8 mouse cellular contexts compared by ENCODE assay signal in the genomic region with DNA sequence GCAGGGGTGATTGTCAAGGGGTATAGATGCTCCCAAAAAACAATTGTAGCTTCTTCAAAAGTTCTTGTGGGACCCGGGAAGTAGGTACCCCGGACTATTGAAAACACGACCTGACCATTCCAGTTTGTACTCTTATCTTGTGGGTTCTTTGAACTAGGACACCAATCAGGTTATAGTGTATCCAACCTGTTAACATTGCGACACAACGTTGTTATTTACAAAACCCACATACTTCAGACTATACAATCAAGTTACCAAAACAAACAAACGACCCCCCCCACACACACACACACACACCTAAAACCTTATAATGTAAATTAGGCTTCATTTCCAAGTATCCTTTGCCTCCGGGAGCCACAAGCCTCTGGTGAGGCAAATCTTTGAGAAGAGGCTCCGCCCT. TPM values are rescaled to one million over a fixed set of nuclear protein-coding genes. Genes with fewer than 3 reads are reported as not detected.
DNase-seq lines count a peak whose midpoint lies in the region; ATAC-seq and TF ChIP-seq lines count a peak whose summit lies in the region.

No protein-coding gene starts in this region.

- H3K4me3 ChIP-seq in heart, embryonic 12.5 days, result peak overlapping the region; percentile 85
- H3K4me3 ChIP-seq in MEL (ENCODE audit: control insufficient read depth in 1 of 2, insufficient read depth in 1 of 2, low read depth in 2 of 2, low read length in 2 of 2), result peak overlapping the region; percentile 45 to 53
- peak overlapping the region; percentile 55 for H3K4me3 ChIP-seq in hindbrain, embryonic 13.5 days

- no peak for DNase-seq in heart, postnatal 25 days (ENCODE audit: low spot score)
- DNase-seq in MEL (ENCODE audit: low read depth, low spot score), result no peak
- no peak for DNase-seq in thymus, postnatal 36 days
- no peak for DNase-seq in right cerebral cortex, postnatal 36 days (ENCODE audit: low spot score in 2 of 2)
- no peak for DNase-seq in right cerebral cortex, adult 2 months (ENCODE audit: low spot score in 2 of 2)

- intact Hi-C loops in heart, postnatal 25 days (cut with DNase I), result no loop called here

- TF ChIP-seq RAD21 in MEL (IDR thresholded peaks at IDR 0.05; ENCODE audit: low read depth, low read length), result no peak

- H3K4me1 ChIP-seq in heart, embryonic 12.5 days (replicated peaks), result peaks cover 18% of the 10 kb centered on the region
- peaks cover 0 to 7% of the 10 kb centered on the region in 2 experiments; a peak in 1 of 4 replicates for H3K4me1 ChIP-seq in MEL (ENCODE audit: control insufficient read depth in 1 of 2, insufficient read depth in 2 of 2, low read length in 2 of 2)
- peaks cover 22% of the 10 kb centered on the region for H3K4me1 ChIP-seq in hindbrain, embryonic 13.5 days (replicated peaks)

- no peak overlapping the region for H3K9ac ChIP-seq in heart, embryonic 12.5 days
- H3K9ac ChIP-seq in MEL (ENCODE audit: control insufficient read depth, low read depth, low read length, poor library complexity, severe bottlenecking), result peak overlapping the region; percentile 62
- H3K9ac ChIP-seq in hindbrain, embryonic 13.5 days, result no peak overlapping the region

- H3K4me2 ChIP-seq in heart, embryonic 12.5 days, result peak overlapping the region; percentile 62
- peak overlapping the region; percentile 51 for H3K4me2 ChIP-seq in hindbrain, embryonic 13.5 days

- 5% methylated on average over 8 of the region's 8 CpGs for WGBS in heart, embryonic 12.5 days
- 10% methylated on average over 8 of the region's 8 CpGs for WGBS in hindbrain, embryonic 13.5 days

- H3K79me2 ChIP-seq in MEL (ENCODE audit: control insufficient read depth, insufficient read depth, low read length, poor library complexity), result peaks cover 13% of the 10 kb centered on the region

- peak; percentile 2; the same call in 1 of the 2 replicates for ATAC-seq in heart, embryonic 12.5 days (ENCODE audit: insufficient number of reproducible peaks, low FRiP score)
- ATAC-seq in hindbrain, embryonic 13.5 days (ENCODE audit: low FRiP score), result 0 out of 2 replicates have a peak, but pooled peaks have one; percentile 9
- peak; percentile 18 for ATAC-seq in megakaryocyte-erythroid progenitor cell, adult 5-6 weeks (replicated peaks; ENCODE audit: low FRiP score, low TSS enrichment, poor library complexity, severe bottlenecking)

- H3K9me3 ChIP-seq in heart, embryonic 12.5 days (replicated peaks), result no peaks in the 10 kb centered on the region
- no peaks in the 10 kb centered on the region for H3K9me3 ChIP-seq in MEL (replicated peaks; ENCODE audit: insufficient read depth, low read length)
- H3K9me3 ChIP-seq in hindbrain, embryonic 13.5 days, result no peaks in the 10 kb centered on the region

- no peak overlapping the region for H3K27ac ChIP-seq in heart, embryonic 12.5 days (ENCODE audit: poor library complexity, severe bottlenecking)
- peak overlapping the region; percentile 36; the same call in 1 of the 2 replicates for H3K27ac ChIP-seq in MEL (ENCODE audit: control insufficient read depth, low read depth, low read length)
- H3K27ac ChIP-seq in hindbrain, embryonic 13.5 days, result no peak overlapping the region

- no peaks in the 10 kb centered on the region for H3K27me3 ChIP-seq in heart, embryonic 12.5 days (replicated peaks)
- H3K27me3 ChIP-seq in MEL (ENCODE audit: control insufficient read depth in 1 of 2, insufficient read depth in 2 of 2, low read length in 2 of 2), result no peaks in the 10 kb centered on the region
- peaks cover 11% of the 10 kb centered on the region for H3K27me3 ChIP-seq in hindbrain, embryonic 13.5 days

- no peak for TF ChIP-seq POLR2A in MEL (IDR thresholded peaks at IDR 0.05; ENCODE audit: control insufficient read depth in 1 of 2, insufficient read depth in 1 of 2, low read depth in 1 of 2, low read length in 2 of 2, poor library complexity in 1 of 2)

- H3K36me3 ChIP-seq in heart, embryonic 12.5 days, result peaks cover 30% of the 10 kb centered on the region
- peaks cover 3 to 5% of the 10 kb centered on the region in 2 experiments; a peak in 3 of 4 replicates for H3K36me3 ChIP-seq in MEL (ENCODE audit: control insufficient read depth in 1 of 2, insufficient read depth in 2 of 2, low read length in 2 of 2)
- peaks cover 36% of the 10 kb centered on the region for H3K36me3 ChIP-seq in hindbrain, embryonic 13.5 days

- no peak for TF ChIP-seq EP300 in MEL (IDR thresholded peaks at IDR 0.05; ENCODE audit: low read depth in 1 of 2, low read length in 2 of 2)

- TF ChIP-seq CTCF in MEL (IDR thresholded peaks at IDR 0.05 in 2 of 3, conservative IDR thresholded peaks at IDR 0.05 in 1 of 3; ENCODE audit: control insufficient read depth in 1 of 3, insufficient read depth in 1 of 3, low read depth in 2 of 3, low read length in 3 of 3, poor library complexity in 1 of 3, severe bottlenecking in 1 of 3), result no peak

TF ChIP-seq in MEL, 35 proteins besides CTCF, POLR2A, EP300 and RAD21:
- TF ChIP-seq KAT2A (conservative IDR thresholded peaks at IDR 0.05; ENCODE audit: low read depth, low read length) (no peak), ELF1 (IDR thresholded peaks at IDR 0.05; ENCODE audit: low read depth, low read length) (no peak), NRF1 (IDR thresholded peaks at IDR 0.05; ENCODE audit: insufficient read depth, low read depth, low read length, poor library complexity, severe bottlenecking) (no peak), UBTF (IDR thresholded peaks at IDR 0.05; ENCODE audit: borderline replicate concordance, insufficient read depth, low read depth, low read length) (no peak), USF2 (IDR thresholded peaks at IDR 0.05; ENCODE audit: borderline replicate concordance in 1 of 2, insufficient read depth in 1 of 2, low read depth in 1 of 2, low read length in 2 of 2) (no peak), CHD2 (IDR thresholded peaks at IDR 0.05; ENCODE audit: low read length) (no peak), ZMIZ1 (IDR thresholded peaks at IDR 0.05; ENCODE audit: low read depth, low read length) (no peak)

RNA-seq across cellular contexts. Expression of a gene that starts 0.4 kb away (rescaled TPM):
- polyA plus RNA-seq in heart, embryonic 12.5 days (2016; fragmentation: Nextera tagmentation; extraction: Ambion mirVana), result 575 and 577 TPM in 2 replicates
- total RNA-seq in heart, postnatal 25 days (2021), result 100 to 1,000 TPM; 227 to 230 TPM
- 602 and 671 TPM in 2 replicates for total RNA-seq in MEL (2012; rRNA removed)
- polyA plus RNA-seq in MEL (2012; ENCODE audit: insufficient read depth in 1 of 2, insufficient read length in 2 of 2, low read depth in 1 of 2, low replicate concordance in 2 of 2, missing spikeins in 1 of 2), result 100 to 1,000 TPM in 1 of 2 experiments, not detected in 1; 462 TPM
- 802 and 803 TPM in 2 replicates for polyA plus RNA-seq in hindbrain, embryonic 13.5 days (2015; fragmentation: Nextera tagmentation; extraction: Ambion mirVana)
- 299 and 333 TPM in 2 replicates for total RNA-seq in megakaryocyte-erythroid progenitor cell, adult 5-6 weeks (2014; fragmentation: Nextera tagmentation)
- total RNA-seq in megakaryocyte-erythroid progenitor cell, adult 5-6 weeks (2017), result 225 and 305 TPM in 2 replicates

RNA-seq across cellular contexts. Expression of a gene that starts 5.8 kb away (rescaled TPM):
- 0.23 and 0.65 TPM in 2 replicates for polyA plus RNA-seq in heart, embryonic 12.5 days (2016; fragmentation: Nextera tagmentation; extraction: Ambion mirVana)
- not detected for total RNA-seq in heart, postnatal 25 days (2021)
- not detected in 2 replicates for total RNA-seq in MEL (2012; rRNA removed)
- polyA plus RNA-seq in MEL (2012; ENCODE audit: insufficient read depth in 1 of 2, insufficient read length in 2 of 2, low read depth in 1 of 2, low replicate concordance in 2 of 2, missing spikeins in 1 of 2), result under 1 TPM in 1 of 2 experiments, not detected in 1; 0.06 TPM
- polyA plus RNA-seq in hindbrain, embryonic 13.5 days (2015; fragmentation: Nextera tagmentation; extraction: Ambion mirVana), result 0.25 and 0.29 TPM in 2 replicates
- total RNA-seq in megakaryocyte-erythroid progenitor cell, adult 5-6 weeks (2014; fragmentation: Nextera tagmentation), result not detected in 2 replicates
- total RNA-seq in megakaryocyte-erythroid progenitor cell, adult 5-6 weeks (2017), result not detected in 2 replicates

RNA-seq across cellular contexts. Expression of a gene that starts 8.0 kb away (rescaled TPM):
- polyA plus RNA-seq in heart, embryonic 12.5 days (2016; fragmentation: Nextera tagmentation; extraction: Ambion mirVana), result not detected in 2 replicates
- total RNA-seq in heart, postnatal 25 days (2021), result not detected
- not detected in 2 replicates for total RNA-seq in MEL (2012; rRNA removed)
- not detected for polyA plus RNA-seq in MEL (2012; ENCODE audit: insufficient read depth in 1 of 2, insufficient read length in 2 of 2, low read depth in 1 of 2, low replicate concordance in 2 of 2, missing spikeins in 1 of 2)
- polyA plus RNA-seq in hindbrain, embryonic 13.5 days (2015; fragmentation: Nextera tagmentation; extraction: Ambion mirVana), result not detected in 2 replicates
- total RNA-seq in megakaryocyte-erythroid progenitor cell, adult 5-6 weeks (2014; fragmentation: Nextera tagmentation), result not detected in 2 replicates
- total RNA-seq in megakaryocyte-erythroid progenitor cell, adult 5-6 weeks (2017), result not detected in 2 replicates

RNA-seq across cellular contexts. Expression of a gene that starts 10.4 kb away (rescaled TPM):
- polyA plus RNA-seq in heart, embryonic 12.5 days (2016; fragmentation: Nextera tagmentation; extraction: Ambion mirVana), result 0.30 and 0.54 TPM in 2 replicates
- total RNA-seq in heart, postnatal 25 days (2021), result not detected
- not detected in 2 replicates for total RNA-seq in MEL (2012; rRNA removed)
- polyA plus RNA-seq in MEL (2012; ENCODE audit: insufficient read depth in 1 of 2, insufficient read length in 2 of 2, low read depth in 1 of 2, low replicate concordance in 2 of 2, missing spikeins in 1 of 2), result not detected
- 0.31 TPM in 1 of 2 replicates, not detected in the other for polyA plus RNA-seq in hindbrain, embryonic 13.5 days (2015; fragmentation: Nextera tagmentation; extraction: Ambion mirVana)
- total RNA-seq in megakaryocyte-erythroid progenitor cell, adult 5-6 weeks (2014; fragmentation: Nextera tagmentation), result not detected in 2 replicates
- total RNA-seq in megakaryocyte-erythroid progenitor cell, adult 5-6 weeks (2017), result not detected in 2 replicates

RNA-seq across cellular contexts. Expression of a gene that starts 15.1 kb away (rescaled TPM):
- polyA plus RNA-seq in heart, embryonic 12.5 days (2016; fragmentation: Nextera tagmentation; extraction: Ambion mirVana), result 12.6 TPM in 2 replicates
- 1 to 10 TPM; 6.5 to 7.4 TPM for total RNA-seq in heart, postnatal 25 days (2021)
- 0.07 and 0.15 TPM in 2 replicates for total RNA-seq in MEL (2012; rRNA removed)
- polyA plus RNA-seq in MEL (2012; ENCODE audit: insufficient read depth in 1 of 2, insufficient read length in 2 of 2, low read depth in 1 of 2, low replicate concordance in 2 of 2, missing spikeins in 1 of 2), result under 1 TPM in 1 of 2 experiments, not detected in 1; 0.39 TPM
- polyA plus RNA-seq in hindbrain, embryonic 13.5 days (2015; fragmentation: Nextera tagmentation; extraction: Ambion mirVana), result 9.0 and 10.1 TPM in 2 replicates
- total RNA-seq in megakaryocyte-erythroid progenitor cell, adult 5-6 weeks (2014; fragmentation: Nextera tagmentation), result not detected in 2 replicates
- total RNA-seq in megakaryocyte-erythroid progenitor cell, adult 5-6 weeks (2017), result 0.47 TPM in 1 of 2 replicates, not detected in the other
